Mouse (Mus musculus) liver, embryonic 11.5 days (tissue): ENCODE measurements around the gene Efna5. TPM values are rescaled to one million over a fixed set of nuclear protein-coding genes. Genes with fewer than 3 reads are reported as not detected.

Source experiments
- ATAC-seq: fragments of 200-750 bp; cut with Nextera tagmentation; replicated peaks from 2 replicates; pipeline ENCODE4 v1.8.0; 2017; ENCODE audit warnings: moderate number of reproducible peaks, mild to moderate bottlenecking, moderate TSS enrichment, moderate library complexity; ENCODE audit not compliant: low FRiP score
- DNase-seq: peaks from one replicate; pipeline ENCODE4 v3.0.0-alpha.2; 2017; ENCODE audit warnings: low spot score
- H3K27ac ChIP-seq: fragments of 300-500 bp; sonication (generic); 2 replicates; pipeline ENCODE4 v1.5.1; 2014; ENCODE audit warnings: mild to moderate bottlenecking, low read depth, low read length, control low read depth
- H3K27me3 ChIP-seq: fragments of 300-500 bp; sonication (generic); replicated peaks from 2 replicates; pipeline ENCODE4 v1.6.1; 2014; ENCODE audit warnings: low read length, mixed read lengths; ENCODE audit not compliant: control insufficient read depth, insufficient read depth
- H3K36me3 ChIP-seq: fragments of 300-500 bp; sonication (generic); 2 replicates; pipeline ENCODE4 v1.6.1; 2014; ENCODE audit warnings: mild to moderate bottlenecking, low read length, moderate library complexity, mixed read lengths; ENCODE audit not compliant: control insufficient read depth, insufficient read depth
- H3K4me1 ChIP-seq: fragments of 300-500 bp; sonication (generic); replicated peaks from 2 replicates; pipeline ENCODE4 v1.6.1; 2014; ENCODE audit warnings: low read length, mixed read lengths; ENCODE audit not compliant: control insufficient read depth, insufficient read depth
- H3K4me2 ChIP-seq: fragments of 300-500 bp; sonication (generic); 2 replicates; pipeline ENCODE4 v1.6.1; 2014; ENCODE audit warnings: mild to moderate bottlenecking, control low read depth, moderate library complexity
- H3K4me3 ChIP-seq: fragments of 300-500 bp; sonication (generic); 2 replicates; pipeline ENCODE4 v1.5.1; 2014; ENCODE audit warnings: low read depth, low read length, control low read depth
- H3K9ac ChIP-seq: fragments of 300-500 bp; sonication (generic); 2 replicates; pipeline ENCODE4 v1.6.1; 2014; ENCODE audit warnings: low read depth, low read length, control low read depth
- H3K9me3 ChIP-seq: fragments of 300-500 bp; sonication (generic); 2 replicates; pipeline ENCODE4 v1.6.1; 2016; ENCODE audit warnings: low read length, inconsistent platforms, mixed read lengths; ENCODE audit not compliant: control insufficient read depth
- WGBS: fragments of 180-500 bp; shearing (Covaris S2); extraction: QIAGEN DNeasy Blood & Tissue Kit; methylation state at CpG from one replicate; pipeline ENCODE4 v1.1.7; 2014; 5-methylcytosine and 5-hydroxymethylcytosine counted together
- polyA plus RNA-seq: library from polyadenylated mRNA; unstranded; fragments of >200 nt; fragmentation: Nextera tagmentation; extraction: Ambion mirVana; gene quantifications from 2 replicates; pipeline ENCODE4 v1.2.1, GENCODE M21; 2014

Efna5 gene
- polyA plus RNA-seq, 1 experiment from 2014 or later, result 11.8 TPM

- 74% methylated on average over 3 of the region's 3 CpGs for WGBS
- ATAC-seq (no peak), DNase-seq (no peak)
- Histone ChIP-seq H3K27ac (no peak overlapping the region), H3K27me3 (no peaks in the 10 kb centered on the region), H3K9me3 (no peaks in the 10 kb centered on the region), H3K4me1 (no peaks in the 10 kb centered on the region; the same call in 1 of the 2 replicates), H3K36me3 (no peaks in the 10 kb centered on the region), H3K4me3 (no peak overlapping the region), H3K9ac (no peak overlapping the region), H3K4me2 (no peak overlapping the region)
Observed at GRCm38 (mm10) chr17:62776710-62777109, 104.4 kb downstream of the Efna5 start.

- no peak for DNase-seq
- no peaks in the 10 kb centered on the region for H3K9me3 ChIP-seq
- no peak for ATAC-seq
- H3K27ac ChIP-seq, result no peak overlapping the region
- H3K4me3 ChIP-seq, result no peak overlapping the region
- H3K36me3 ChIP-seq, result no peaks in the 10 kb centered on the region
- no peaks in the 10 kb centered on the region; the same call in 1 of the 2 replicates for H3K4me1 ChIP-seq
- WGBS, result 57% methylated on average over 2 of the region's 2 CpGs
- no peak overlapping the region for H3K9ac ChIP-seq
- no peak overlapping the region for H3K4me2 ChIP-seq
- no peaks in the 10 kb centered on the region for H3K27me3 ChIP-seq
Observed at GRCm38 (mm10) chr17:62775976-62776375, 105.1 kb downstream of the Efna5 start.

- ATAC-seq (no peak), DNase-seq (no peak)
- no peaks in the 10 kb centered on the region; the same call in 1 of the 2 replicates for H3K4me1 ChIP-seq
- H3K4me3 ChIP-seq, result no peak overlapping the region
- no peak overlapping the region for H3K27ac ChIP-seq
- 83% methylated on average over 5 of the region's 5 CpGs for WGBS
- no peak overlapping the region for H3K4me2 ChIP-seq
- no peak overlapping the region for H3K9ac ChIP-seq
- no peaks in the 10 kb centered on the region for H3K9me3 ChIP-seq
- H3K36me3 ChIP-seq, result no peaks in the 10 kb centered on the region
- H3K27me3 ChIP-seq, result no peaks in the 10 kb centered on the region
Observed at GRCm38 (mm10) chr17:62775401-62775800, 105.7 kb downstream of the Efna5 start.

GRCm38 (mm10) chr17:62774749-62775148 lies 106.4 kb downstream of the Efna5 start:
- no peak overlapping the region for H3K9ac ChIP-seq
- no peak for DNase-seq
- H3K36me3 ChIP-seq, result no peaks in the 10 kb centered on the region
- WGBS, result 83% methylated on average over 7 of the region's 7 CpGs
- no peaks in the 10 kb centered on the region; the same call in 1 of the 2 replicates for H3K4me1 ChIP-seq
- no peak for ATAC-seq
- H3K27me3 ChIP-seq, result no peaks in the 10 kb centered on the region
- H3K27ac ChIP-seq, result no peak overlapping the region
- no peaks in the 10 kb centered on the region for H3K9me3 ChIP-seq
- no peak overlapping the region for H3K4me2 ChIP-seq
- H3K4me3 ChIP-seq, result no peak overlapping the region

GRCm38 (mm10) chr17:62766705-62767104 lies 114.4 kb downstream of the Efna5 start:
- Histone ChIP-seq H3K27me3 (no peaks in the 10 kb centered on the region), H3K27ac (no peak overlapping the region), H3K4me2 (no peak overlapping the region), H3K9ac (no peak overlapping the region), H3K9me3 (no peaks in the 10 kb centered on the region), H3K4me3 (no peak overlapping the region), H3K4me1 (no peaks in the 10 kb centered on the region), H3K36me3 (no peaks in the 10 kb centered on the region)
- 71% methylated on average over 4 of the region's 4 CpGs for WGBS
- no peak for ATAC-seq
- no peak for DNase-seq

GRCm38 (mm10) chr17:62765165-62765564 lies 116.0 kb downstream of the Efna5 start:
- no peak overlapping the region for H3K4me3 ChIP-seq
- WGBS, result 58% methylated on average over 4 of the region's 4 CpGs
- no peaks in the 10 kb centered on the region for H3K27me3 ChIP-seq
- no peak overlapping the region for H3K27ac ChIP-seq
- H3K9ac ChIP-seq, result no peak overlapping the region
- DNase-seq (no peak), ATAC-seq (no peak)
- H3K36me3 ChIP-seq, result no peaks in the 10 kb centered on the region
- no peaks in the 10 kb centered on the region for H3K4me1 ChIP-seq
- H3K4me2 ChIP-seq, result no peak overlapping the region
- no peaks in the 10 kb centered on the region for H3K9me3 ChIP-seq

- no peak for ATAC-seq
- H3K4me2 ChIP-seq, result no peak overlapping the region
- no peak overlapping the region for H3K27ac ChIP-seq
- 76% methylated on average over 3 of the region's 3 CpGs for WGBS
- no peaks in the 10 kb centered on the region for H3K36me3 ChIP-seq
- H3K9ac ChIP-seq, result no peak overlapping the region
- no peak for DNase-seq
- no peaks in the 10 kb centered on the region for H3K27me3 ChIP-seq
- H3K4me1 ChIP-seq, result no peaks in the 10 kb centered on the region
- no peak overlapping the region for H3K4me3 ChIP-seq
- no peaks in the 10 kb centered on the region for H3K9me3 ChIP-seq
Observed at GRCm38 (mm10) chr17:62756951-62757350, 124.2 kb downstream of the Efna5 start.

- no peaks in the 10 kb centered on the region for H3K4me1 ChIP-seq
- H3K27ac ChIP-seq, result no peak overlapping the region
- WGBS, result 85% methylated on average over 2 of the region's 2 CpGs
- no peak overlapping the region for H3K9ac ChIP-seq
- H3K36me3 ChIP-seq, result no peaks in the 10 kb centered on the region
- no peak for DNase-seq
- no peaks in the 10 kb centered on the region for H3K27me3 ChIP-seq
- H3K4me3 ChIP-seq, result no peak overlapping the region
- ATAC-seq, result no peak
- H3K4me2 ChIP-seq, result no peak overlapping the region
- H3K9me3 ChIP-seq, result no peaks in the 10 kb centered on the region
Observed at GRCm38 (mm10) chr17:62755635-62756034, 125.5 kb downstream of the Efna5 start.

GRCm38 (mm10) chr17:62754638-62755037 lies 126.5 kb downstream of the Efna5 start:
- no peak for ATAC-seq

More at GRCm38 (mm10) chr17:62754638-62755037, 126.5 kb downstream of the Efna5 start:
- 82% methylated on average over 4 of the region's 4 CpGs for WGBS
- H3K9ac ChIP-seq, result no peak overlapping the region
- H3K4me1 ChIP-seq, result peaks cover 2% of the 10 kb centered on the region; the same call in 1 of the 2 replicates
- H3K27me3 ChIP-seq, result no peaks in the 10 kb centered on the region
- no peaks in the 10 kb centered on the region for H3K9me3 ChIP-seq
- no peak overlapping the region for H3K27ac ChIP-seq
- no peaks in the 10 kb centered on the region for H3K36me3 ChIP-seq
- H3K4me2 ChIP-seq, result no peak overlapping the region
- DNase-seq, result no peak
- H3K4me3 ChIP-seq, result no peak overlapping the region
